9 mouse cellular contexts compared by ENCODE assay signal in the genomic region with DNA sequence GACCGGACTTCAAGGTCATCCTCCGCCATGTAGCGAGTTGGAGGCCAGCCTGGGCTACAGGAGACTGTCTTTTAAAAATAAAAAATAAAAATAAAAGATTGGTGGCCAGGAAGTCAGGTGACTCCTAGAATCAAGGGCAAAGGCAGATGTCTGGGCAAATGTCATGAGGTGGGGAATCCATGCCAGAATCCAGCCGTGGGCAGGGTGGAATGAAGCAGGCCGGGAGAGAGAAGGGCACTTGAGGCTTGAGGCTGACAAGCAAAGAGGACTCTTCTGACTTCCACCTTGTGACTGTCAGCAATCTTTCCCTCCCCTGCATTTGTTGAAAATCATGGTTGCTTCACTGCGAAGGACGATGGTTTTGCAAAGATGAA. TPM values are rescaled to one million over a fixed set of nuclear protein-coding genes. Genes with fewer than 3 reads are reported as not detected.
DNase-seq lines count a peak whose midpoint lies in the region; ATAC-seq lines count a peak whose summit lies in the region.
"Had no signal": no experiment of that assay in that cellular context is flagged by ENCODE, and none has a peak within 500 bp of the region (broad histone marks: within the 10 kb centered on the region; RNA-seq: fewer than 3 reads in every experiment).

No protein-coding gene starts in this region.

- H3K4me3 ChIP-seq in heart, embryonic 14.5 days (ENCODE audit: control insufficient read depth in 1 of 2, insufficient read depth in 1 of 2, low read depth in 1 of 2, low read length in 2 of 2) = peak overlapping the region; percentile 72 to 87
- peak overlapping the region; percentile 83 for H3K4me3 ChIP-seq in heart, embryonic 16.5 days (ENCODE audit: low read length)
- H3K4me3 ChIP-seq in midbrain, embryonic 10.5 days = peak overlapping the region; percentile 68

- peak overlapping the region; percentile 93 for H3K9ac ChIP-seq in heart, embryonic 14.5 days (ENCODE audit: low read length)
- H3K9ac ChIP-seq in heart, embryonic 16.5 days (ENCODE audit: low read length) = peak overlapping the region; percentile 99

- H3K36me3 ChIP-seq in heart, embryonic 14.5 days (ENCODE audit: control insufficient read depth, insufficient read depth, low read length) = no peaks in the 10 kb centered on the region
- H3K36me3 ChIP-seq in heart, embryonic 16.5 days (ENCODE audit: control insufficient read depth, insufficient read depth) = no peaks in the 10 kb centered on the region
- H3K36me3 ChIP-seq in midbrain, embryonic 10.5 days = peaks cover 6% of the 10 kb centered on the region

- peaks cover 4 to 5% of the 10 kb centered on the region in 2 experiments; a peak in 3 of 4 replicates for H3K4me1 ChIP-seq in heart, embryonic 14.5 days (ENCODE audit: control insufficient read depth in 2 of 2, insufficient read depth in 2 of 2, low read length in 2 of 2)
- no peaks in the 10 kb centered on the region; the same call in 1 of the 2 replicates for H3K4me1 ChIP-seq in heart, embryonic 16.5 days (ENCODE audit: control insufficient read depth, insufficient read depth, low read length)
- peaks cover 8% of the 10 kb centered on the region for H3K4me1 ChIP-seq in midbrain, embryonic 10.5 days

- no peak for ATAC-seq in heart, embryonic 14.5 days (ENCODE audit: insufficient number of reproducible peaks, insufficient read depth, low FRiP score, low read depth)
- no peak for ATAC-seq in heart, embryonic 16.5 days (replicated peaks; ENCODE audit: extremely low read depth, insufficient read depth, low FRiP score)

- intact Hi-C loops in gastrocnemius, postnatal 14 days (cut with DNase I; ENCODE audit: low total_unique reads) = no loop called here

- DNase-seq in heart, adult 9 months (ENCODE audit: low spot score in 2 of 2) = no peak
- peak; percentile 45 for DNase-seq in NIH3T3 (ENCODE audit: low read depth)
- DNase-seq in midbrain, embryonic 10.5 days (ENCODE audit: low spot score) = no peak
- DNase-seq in ovary, postnatal 36 days (ENCODE audit: low spot score) = no peak
- DNase-seq in gastrocnemius, postnatal 14 days = no peak
- no peak for DNase-seq in yolk sac, embryonic 10.5 days (ENCODE audit: low spot score)

- peak overlapping the region in 1 of 2 experiments; percentile 66; a peak in 1 of 4 replicates for H3K27ac ChIP-seq in heart, embryonic 14.5 days (replicated peaks in 1 of 2; ENCODE audit: control insufficient read depth in 1 of 2, insufficient read depth in 1 of 2, low read depth in 2 of 2, low read length in 2 of 2)
- no peak overlapping the region for H3K27ac ChIP-seq in heart, embryonic 16.5 days (ENCODE audit: low read length)
- peak overlapping the region; percentile 92 for H3K27ac ChIP-seq in midbrain, embryonic 10.5 days (replicated peaks)

- H3K4me2 ChIP-seq in heart, embryonic 14.5 days (ENCODE audit: low read length) = peak overlapping the region; percentile 91
- H3K4me2 ChIP-seq in heart, embryonic 16.5 days (ENCODE audit: low read depth, low read length) = peak overlapping the region; percentile 88

- no peaks in the 10 kb centered on the region for H3K27me3 ChIP-seq in heart, embryonic 14.5 days (ENCODE audit: control insufficient read depth, insufficient read depth, low read length)
- no peaks in the 10 kb centered on the region for H3K27me3 ChIP-seq in heart, embryonic 16.5 days (ENCODE audit: control insufficient read depth, insufficient read depth, low read length)
- H3K27me3 ChIP-seq in midbrain, embryonic 10.5 days (ENCODE audit: low read depth, poor library complexity, severe bottlenecking) = no peaks in the 10 kb centered on the region

- H3K9me3 ChIP-seq in heart, embryonic 14.5 days (ENCODE audit: control insufficient read depth, low read length) = no peaks in the 10 kb centered on the region
- H3K9me3 ChIP-seq in heart, embryonic 16.5 days (replicated peaks; ENCODE audit: control insufficient read depth, low read length) = no peaks in the 10 kb centered on the region
- no peaks in the 10 kb centered on the region; the same call in 1 of the 2 replicates for H3K9me3 ChIP-seq in midbrain, embryonic 10.5 days (replicated peaks)

- WGBS in heart, embryonic 14.5 days = 84% methylated on average over 7 of the region's 7 CpGs
- WGBS in heart, embryonic 16.5 days = 83% methylated on average over 7 of the region's 7 CpGs
- 84% methylated on average over 7 of the region's 7 CpGs for WGBS in midbrain, embryonic 10.5 days

RNA-seq across cellular contexts. Expression of a gene that starts 0.7 kb away (rescaled TPM):
- 6.7 and 8.4 TPM in 2 replicates for polyA plus RNA-seq in heart, embryonic 14.5 days (2014; fragmentation: Nextera tagmentation; extraction: Ambion mirVana)
- 6.6 and 7.3 TPM in 2 replicates for polyA plus RNA-seq in heart, embryonic 16.5 days (2015; fragmentation: Nextera tagmentation; extraction: Ambion mirVana)
- polyA plus RNA-seq in midbrain, embryonic 10.5 days (2016; fragmentation: Nextera tagmentation; extraction: Ambion mirVana) = 11.9 and 15.3 TPM in 2 replicates
- total RNA-seq in gastrocnemius, postnatal 14 days (2021) = 1 to 10 TPM; 5.6 to 5.9 TPM

RNA-seq across cellular contexts. Expression of a gene that starts 10.6 kb away (rescaled TPM):
- 8.4 and 10.3 TPM in 2 replicates for polyA plus RNA-seq in heart, embryonic 14.5 days (2014; fragmentation: Nextera tagmentation; extraction: Ambion mirVana)
- 0.68 and 0.94 TPM in 2 replicates for polyA plus RNA-seq in heart, embryonic 16.5 days (2015; fragmentation: Nextera tagmentation; extraction: Ambion mirVana)
- polyA plus RNA-seq in midbrain, embryonic 10.5 days (2016; fragmentation: Nextera tagmentation; extraction: Ambion mirVana) = 1.9 and 2.0 TPM in 2 replicates
- total RNA-seq in gastrocnemius, postnatal 14 days (2021) = 1 to 10 TPM; 6.9 to 8.9 TPM

RNA-seq across cellular contexts. Expression of a gene that starts 12.7 kb away (rescaled TPM):
- not detected in 2 replicates for polyA plus RNA-seq in heart, embryonic 14.5 days (2014; fragmentation: Nextera tagmentation; extraction: Ambion mirVana)
- polyA plus RNA-seq in heart, embryonic 16.5 days (2015; fragmentation: Nextera tagmentation; extraction: Ambion mirVana) = not detected in 2 replicates
- 0.46 and 1.4 TPM in 2 replicates for polyA plus RNA-seq in midbrain, embryonic 10.5 days (2016; fragmentation: Nextera tagmentation; extraction: Ambion mirVana)
- not detected for total RNA-seq in gastrocnemius, postnatal 14 days (2021)
- total RNA-seq: hematopoietic stem cell, adult 5-6 weeks had no signal

RNA-seq across cellular contexts. Expression of a gene that starts 23.8 kb away (rescaled TPM):
- polyA plus RNA-seq in heart, embryonic 14.5 days (2014; fragmentation: Nextera tagmentation; extraction: Ambion mirVana) = 0.14 TPM in 1 of 2 replicates, not detected in the other
- 0.16 and 0.17 TPM in 2 replicates for polyA plus RNA-seq in heart, embryonic 16.5 days (2015; fragmentation: Nextera tagmentation; extraction: Ambion mirVana)
- polyA plus RNA-seq in midbrain, embryonic 10.5 days (2016; fragmentation: Nextera tagmentation; extraction: Ambion mirVana) = 39.0 and 61.2 TPM in 2 replicates
- not detected for total RNA-seq in gastrocnemius, postnatal 14 days (2021)
- total RNA-seq: hematopoietic stem cell, adult 5-6 weeks had no signal

RNA-seq across cellular contexts. Expression of a gene that starts 33.6 kb away (rescaled TPM):
- 119 and 131 TPM in 2 replicates for polyA plus RNA-seq in heart, embryonic 14.5 days (2014; fragmentation: Nextera tagmentation; extraction: Ambion mirVana)
- polyA plus RNA-seq in heart, embryonic 16.5 days (2015; fragmentation: Nextera tagmentation; extraction: Ambion mirVana) = 130 and 132 TPM in 2 replicates
- 249 and 261 TPM in 2 replicates for polyA plus RNA-seq in midbrain, embryonic 10.5 days (2016; fragmentation: Nextera tagmentation; extraction: Ambion mirVana)
- total RNA-seq in gastrocnemius, postnatal 14 days (2021) = 10 to 100 TPM; 38.2 to 39.4 TPM
